Mouse (Mus musculus) mature B cell (primary cell): ENCODE measurements around the gene Gm20854.
"Not testable (repeated sequence)": the region's sequence is repeated elsewhere in the genome, so short reads cannot be mapped to it uniquely, and the experiment has no call there.

Experiments
- in situ Hi-C: fragments of 300-500 bp; cut with MboI; formaldehyde crosslinking; loops from 2 replicates; pipeline ENCODE4 v1.14.3; 2019

The Gm20854 gene

DNA sequence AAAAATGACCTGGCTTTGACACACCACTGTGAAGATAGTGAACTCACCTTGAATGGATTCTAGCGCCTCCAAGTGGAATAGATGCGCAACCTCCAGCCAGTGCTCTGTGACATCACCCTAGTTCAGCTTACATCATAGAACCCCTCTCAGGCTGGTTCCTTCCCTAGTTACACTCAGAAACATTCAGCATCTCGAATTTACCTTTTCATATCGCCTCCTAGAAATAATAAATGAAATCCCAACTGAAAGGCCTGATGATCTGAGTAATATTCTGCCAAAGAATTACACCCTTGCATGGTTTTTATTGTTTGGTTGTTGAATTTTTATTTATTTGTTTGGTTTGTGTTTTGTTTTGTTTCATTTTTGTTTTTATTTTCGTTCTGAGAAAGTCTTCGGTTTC, at the start of gene Gm20854:
TSS of gene Gm20854 (minus strand) at position 101 of the 400 bp plus-strand sequence.
- in situ Hi-C loops = not testable (repeated sequence)
